Comparison of ENCODE assay signal across 10 mouse cellular contexts in the genomic region with DNA sequence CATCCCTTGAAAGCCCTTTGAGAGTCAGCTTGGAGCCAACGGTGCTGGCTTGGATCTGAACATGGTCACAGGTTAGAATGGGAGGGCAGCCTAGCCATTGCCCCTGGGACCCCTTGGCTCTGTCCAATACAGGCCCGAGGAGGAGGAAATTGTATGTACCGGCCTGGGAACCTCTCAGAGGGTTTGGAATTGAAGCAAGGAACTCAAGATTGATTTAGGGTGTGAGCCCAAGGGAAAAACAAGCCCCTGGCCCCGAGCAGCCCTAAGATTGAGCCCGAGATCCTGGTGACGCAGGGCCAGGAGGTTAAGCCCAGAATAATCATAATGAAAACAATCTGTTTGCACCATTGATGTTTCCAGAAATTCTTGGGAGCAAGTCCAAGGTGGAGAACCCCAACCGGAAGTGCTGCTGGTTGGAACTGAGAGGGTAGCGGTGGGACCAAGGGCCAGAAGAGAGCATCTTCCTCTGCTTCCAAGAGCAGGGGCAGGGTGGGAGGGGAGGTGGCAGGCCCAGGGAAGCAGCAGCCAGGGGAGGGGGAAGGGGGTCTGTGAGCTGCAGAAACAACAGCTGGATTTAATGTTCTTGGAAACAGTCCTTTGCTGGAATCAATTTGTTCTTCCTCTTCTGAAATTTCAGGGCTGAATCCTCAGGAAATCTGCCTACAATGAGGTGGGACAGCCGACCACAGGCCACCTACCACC. TPM values are rescaled to one million over a fixed set of nuclear protein-coding genes. Genes with fewer than 3 reads are reported as not detected.
DNase-seq lines count a peak whose midpoint lies in the region; ATAC-seq and TF ChIP-seq lines count a peak whose summit lies in the region.
"Had no signal": no experiment of that assay in that cellular context is flagged by ENCODE, and none has a peak within 500 bp of the region (broad histone marks: within the 10 kb centered on the region; RNA-seq: fewer than 3 reads in every experiment).

No protein-coding gene starts in this region.

- no peak for TF ChIP-seq EP300 in heart, postnatal 0 days (IDR thresholded peaks at IDR 0.05; ENCODE audit: low read depth)

- no peak overlapping the region for H3K4me3 ChIP-seq in heart, postnatal 0 days (ENCODE audit: low read depth, low read length)
- H3K4me3 ChIP-seq in limb, embryonic 11.5 days (ENCODE audit: low read depth, low read length), result no peak overlapping the region
- H3K4me3 ChIP-seq: megakaryocyte, embryonic 14.5 days had no signal

- no peaks in the 10 kb centered on the region for H3K36me3 ChIP-seq in heart, postnatal 0 days (replicated peaks; ENCODE audit: control insufficient read depth, insufficient read depth, low read length)
- no peaks in the 10 kb centered on the region for H3K36me3 ChIP-seq in limb, embryonic 11.5 days (ENCODE audit: control insufficient read depth, insufficient read depth, low read length)

- no peak for ATAC-seq in heart, postnatal 0 days (ENCODE audit: insufficient read depth, low read depth)
- peak; percentile 44; the same call in 1 of the 2 replicates for ATAC-seq in limb, embryonic 11.5 days (ENCODE audit: insufficient number of reproducible peaks, low FRiP score, low TSS enrichment, low read depth)
- ATAC-seq: hindbrain, postnatal 0 days had no signal

- H3K27ac ChIP-seq in heart, postnatal 0 days (ENCODE audit: low read depth), result peak overlapping the region; percentile 46; the same call in 1 of the 2 replicates
- peak overlapping the region; percentile 30; the same call in 1 of the 2 replicates for H3K27ac ChIP-seq in limb, embryonic 11.5 days (replicated peaks; ENCODE audit: low read depth, low read length)
- H3K27ac ChIP-seq: hindbrain, postnatal 0 days had no signal

- H3K9ac ChIP-seq in heart, postnatal 0 days (replicated peaks; ENCODE audit: low read depth, low read length), result no peak overlapping the region
- no peak overlapping the region for H3K9ac ChIP-seq in limb, embryonic 11.5 days (ENCODE audit: low read length)

- peak; percentile 82 for DNase-seq in NIH3T3 (ENCODE audit: low read depth)
- peak; percentile 50 for DNase-seq in embryo, embryonic 11 days
- DNase-seq in heart, postnatal 0 days (ENCODE audit: low spot score), result no peak
- DNase-seq in limb, embryonic 11.5 days (ENCODE audit: low spot score), result peak; percentile 59
- no peak for DNase-seq in thymus, postnatal 25 days
- no peak for DNase-seq in left cerebral cortex, adult 9 months (ENCODE audit: low spot score in 2 of 2)
- DNase-seq in cerebellum, postnatal 25 days, result no peak
- DNase-seq in spleen, postnatal 4 days (ENCODE audit: low spot score in 2 of 2), result no peak

- WGBS in heart, postnatal 0 days, result 59% methylated on average over 9 of the region's 9 CpGs
- WGBS in limb, embryonic 11.5 days, result 17% methylated on average over 9 of the region's 9 CpGs

- H3K9me3 ChIP-seq in heart, postnatal 0 days (replicated peaks; ENCODE audit: control insufficient read depth, low read length), result no peaks in the 10 kb centered on the region
- H3K9me3 ChIP-seq in limb, embryonic 11.5 days (ENCODE audit: control insufficient read depth, low read length), result no peaks in the 10 kb centered on the region
- H3K9me3 ChIP-seq: megakaryocyte, embryonic 14.5 days had no signal

- H3K4me1 ChIP-seq in heart, postnatal 0 days (ENCODE audit: control insufficient read depth, insufficient read depth), result peaks cover 3% of the 10 kb centered on the region; the same call in 1 of the 2 replicates
- H3K4me1 ChIP-seq in limb, embryonic 11.5 days (ENCODE audit: control insufficient read depth, insufficient read depth, low read length), result peaks cover 8% of the 10 kb centered on the region
- H3K4me1 ChIP-seq: megakaryocyte, embryonic 14.5 days had no signal

- no peak for TF ChIP-seq CTCF in heart, postnatal 0 days (IDR thresholded peaks at IDR 0.05; ENCODE audit: low read depth)

- no peaks in the 10 kb centered on the region for H3K27me3 ChIP-seq in heart, postnatal 0 days (ENCODE audit: control insufficient read depth, insufficient read depth, low read length)
- no peaks in the 10 kb centered on the region for H3K27me3 ChIP-seq in limb, embryonic 11.5 days (ENCODE audit: control insufficient read depth, insufficient read depth, low read length)
- H3K27me3 ChIP-seq: megakaryocyte, embryonic 14.5 days had no signal

- H3K4me2 ChIP-seq in heart, postnatal 0 days (ENCODE audit: low read depth, low read length), result no peak overlapping the region
- H3K4me2 ChIP-seq in limb, embryonic 11.5 days (ENCODE audit: low read depth, severe bottlenecking), result no peak overlapping the region

RNA-seq across cellular contexts. Expression of a gene that starts 10.6 kb away (rescaled TPM):
- total RNA-seq in heart, postnatal 0 days (2014; rRNA removed; ENCODE audit: low replicate concordance), result 10.2 and 15.1 TPM in 2 replicates
- 5.2 and 5.7 TPM in 2 replicates for polyA plus RNA-seq in heart, postnatal 0 days (2015; fragmentation: Nextera tagmentation; extraction: Ambion mirVana)
- 0.54 and 0.60 TPM in 2 replicates for polyA plus RNA-seq in limb, embryonic 11.5 days (2014; fragmentation: Nextera tagmentation; extraction: Ambion mirVana)

Comparison
In these comparisons a context has a peak if more than half of its experiments do, and no peak if none do; other contexts are left out.
1. DNase-seq: peak in NIH3T3 (single experiment), embryo, embryonic 11 days (single experiment) and limb, embryonic 11.5 days (single experiment); none in heart, postnatal 0 days (single experiment), thymus, postnatal 25 days (single experiment), left cerebral cortex, adult 9 months (0 of 2), cerebellum, postnatal 25 days (0 of 2) and spleen, postnatal 4 days (0 of 2).